Mouse (Mus musculus) R1 (cell line): ENCODE measurements around the gene Gse1.

Experiments
- DNase-seq: peaks from one replicate; pipeline ENCODE4 v3.0.0-alpha.2; 2018; ENCODE audit warnings: low read depth, low spot score

Gse1 gene

DNA sequence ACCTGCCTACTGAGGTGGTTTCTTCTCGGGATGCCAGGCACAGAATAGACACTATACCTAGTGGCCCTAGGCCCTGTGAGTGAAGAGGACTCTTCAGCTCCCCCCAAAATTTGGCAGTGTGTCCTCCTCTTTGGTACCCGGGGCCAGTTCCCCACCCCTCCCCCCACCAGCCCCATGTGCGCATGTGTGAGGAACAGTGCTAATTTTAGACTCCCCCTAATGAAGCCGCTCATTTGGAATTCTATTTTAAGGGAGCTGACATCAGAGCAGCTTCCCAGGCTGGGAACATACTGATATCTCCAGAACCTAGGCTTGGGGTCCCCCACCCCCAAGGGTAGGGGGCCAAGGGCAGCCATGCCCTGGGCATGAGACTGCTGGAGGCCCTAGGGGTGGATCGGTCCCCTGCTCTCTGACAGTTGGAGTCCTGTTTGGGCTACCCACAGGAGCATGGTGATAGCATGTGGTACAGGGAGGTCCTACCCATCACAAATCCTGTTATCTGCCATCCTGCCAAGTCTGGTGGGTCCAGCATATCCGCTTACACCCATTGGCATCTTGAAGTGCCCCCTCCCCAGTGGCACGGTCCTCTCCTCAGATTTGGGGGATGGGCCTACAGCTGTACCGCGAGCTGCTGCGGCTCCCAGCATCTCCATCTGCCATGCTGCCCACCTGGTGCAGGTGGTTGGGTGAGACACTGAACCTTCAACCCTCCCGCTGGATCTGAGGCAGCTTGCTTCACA is 322.9 kb downstream of the Gse1 start:
- DNase-seq: no peak

DNA sequence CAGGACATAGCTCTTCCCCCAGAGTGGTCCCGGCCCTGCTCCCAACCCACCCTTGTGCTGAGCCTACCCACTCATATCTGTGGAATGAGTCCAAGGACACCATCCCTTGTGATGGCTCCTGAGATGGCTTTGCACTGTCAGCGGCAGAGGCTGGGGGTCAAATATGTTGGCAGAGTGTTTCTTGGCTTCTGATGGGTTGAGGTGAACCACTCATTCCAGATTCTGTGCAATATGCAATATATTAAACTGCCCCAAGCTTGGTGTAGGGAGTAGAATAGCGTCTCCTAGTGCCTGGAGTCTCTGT is 323.4 kb downstream of the Gse1 start:
- no peak for DNase-seq

DNA sequence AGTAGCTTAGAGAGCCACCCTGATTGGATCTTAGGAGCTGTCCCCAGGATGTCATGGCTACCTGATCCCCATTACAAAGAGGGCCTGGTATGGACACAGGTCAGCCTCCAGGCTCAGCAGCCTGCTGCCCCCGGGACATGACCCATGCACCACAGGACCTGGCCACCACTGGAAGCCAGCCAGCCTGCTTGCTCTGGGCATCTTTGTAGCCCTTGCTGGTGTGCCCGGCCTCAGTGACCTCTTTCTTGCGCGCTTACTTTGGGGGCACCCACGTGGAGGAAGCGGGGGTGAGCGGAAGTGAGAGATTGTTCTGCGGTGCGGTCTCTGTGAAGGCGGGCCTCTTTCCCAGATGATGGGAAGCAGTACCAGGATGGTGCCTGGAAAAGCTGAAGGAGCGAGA is 324.3 kb downstream of the Gse1 start:
- DNase-seq: no peak

DNA sequence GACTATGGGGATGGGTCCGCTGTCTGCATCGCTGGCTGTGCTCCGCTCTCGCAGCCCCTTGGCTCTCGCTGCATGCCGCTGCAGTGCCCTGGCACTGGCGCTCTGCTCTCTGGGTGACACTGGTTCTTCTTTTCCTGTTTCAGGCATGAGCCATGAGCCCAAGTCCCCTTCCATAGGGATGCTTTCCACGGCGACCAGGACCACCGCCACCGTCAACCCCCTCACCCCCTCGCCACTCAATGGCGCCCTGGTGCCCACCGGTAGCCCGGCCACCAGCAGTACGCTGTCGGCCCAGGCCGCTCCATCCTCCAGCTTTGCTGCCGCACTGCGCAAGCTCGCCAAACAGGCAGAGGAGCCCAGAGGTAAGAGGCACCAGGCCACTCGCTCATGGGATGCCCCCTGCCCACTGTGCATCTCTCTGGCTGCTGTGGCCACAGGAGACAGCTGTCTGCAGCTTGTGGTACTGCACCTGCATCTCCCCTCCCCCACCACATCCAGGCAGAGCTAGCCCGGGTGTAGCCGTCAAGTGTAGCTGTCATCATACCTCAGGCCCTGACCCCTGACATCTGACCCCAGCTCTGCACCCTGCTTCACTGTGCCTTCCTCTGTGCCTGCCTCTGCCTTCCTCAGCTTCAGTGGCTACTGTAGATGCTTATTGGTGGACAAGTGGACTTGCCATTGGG is 325.3 kb downstream of the Gse1 start:
- no peak for DNase-seq

DNA sequence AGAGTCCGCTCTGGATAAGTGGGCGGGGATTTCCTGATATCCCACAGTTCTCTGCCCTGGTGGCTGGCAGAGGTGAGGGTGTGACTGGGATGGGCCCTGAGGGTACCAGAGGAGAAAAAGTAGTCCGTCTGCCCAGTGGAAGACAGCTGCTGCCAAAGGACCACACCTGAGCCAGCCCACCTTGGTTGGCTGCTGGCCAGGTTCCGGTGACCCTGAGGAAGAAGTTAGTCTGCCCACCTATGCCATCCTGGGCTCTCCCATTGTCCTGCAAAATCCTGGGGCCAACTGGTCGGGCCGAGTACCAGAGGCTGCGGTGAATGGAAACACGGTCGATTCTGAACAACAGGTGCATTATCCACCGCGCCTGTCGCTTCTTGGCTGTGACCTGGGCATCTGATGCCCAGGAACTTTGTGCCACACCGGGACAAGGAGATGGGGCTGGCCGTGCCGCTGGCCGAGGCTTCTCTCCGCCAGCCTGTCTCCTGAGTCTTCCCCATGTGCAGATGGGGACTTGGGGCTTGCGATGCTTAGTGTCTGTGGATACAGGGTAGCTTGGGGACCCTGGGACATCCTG is 326.3 kb downstream of the Gse1 start:
- no peak for DNase-seq

DNA sequence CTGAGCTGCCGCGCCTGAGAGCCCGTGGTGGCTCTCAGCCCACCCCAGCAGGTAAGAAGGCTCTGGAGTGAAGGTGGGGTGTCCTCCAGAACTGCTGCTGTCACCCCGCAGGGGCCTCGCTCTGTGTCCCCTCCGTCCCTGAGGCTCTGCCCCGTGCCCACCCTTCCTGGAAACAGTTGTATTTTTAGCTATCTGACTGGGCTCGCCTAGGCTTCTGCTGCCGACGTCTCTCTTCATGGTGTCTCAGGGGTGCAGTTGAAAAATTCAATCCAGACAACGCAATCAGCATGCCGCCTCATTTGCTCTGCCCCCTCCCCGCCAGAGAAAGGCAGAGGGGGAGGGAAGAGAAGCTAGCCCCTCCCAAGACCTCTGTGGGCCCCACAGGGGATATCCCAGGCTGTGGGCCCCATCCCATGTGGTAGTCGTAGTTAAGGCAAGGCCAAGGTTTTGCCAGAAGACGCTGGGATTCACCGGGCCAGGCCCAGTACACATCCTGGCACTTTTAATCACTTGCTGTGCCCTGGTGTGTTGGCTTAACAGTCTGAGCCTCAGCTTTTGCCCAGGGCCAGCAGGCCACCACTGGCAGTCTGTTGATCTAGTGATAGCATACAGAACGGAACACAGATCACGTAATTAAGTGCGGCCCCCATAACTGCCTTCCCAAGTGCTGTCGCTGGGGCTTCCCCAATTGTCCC is 328.1 kb downstream of the Gse1 start:
- DNase-seq: no peak

DNA sequence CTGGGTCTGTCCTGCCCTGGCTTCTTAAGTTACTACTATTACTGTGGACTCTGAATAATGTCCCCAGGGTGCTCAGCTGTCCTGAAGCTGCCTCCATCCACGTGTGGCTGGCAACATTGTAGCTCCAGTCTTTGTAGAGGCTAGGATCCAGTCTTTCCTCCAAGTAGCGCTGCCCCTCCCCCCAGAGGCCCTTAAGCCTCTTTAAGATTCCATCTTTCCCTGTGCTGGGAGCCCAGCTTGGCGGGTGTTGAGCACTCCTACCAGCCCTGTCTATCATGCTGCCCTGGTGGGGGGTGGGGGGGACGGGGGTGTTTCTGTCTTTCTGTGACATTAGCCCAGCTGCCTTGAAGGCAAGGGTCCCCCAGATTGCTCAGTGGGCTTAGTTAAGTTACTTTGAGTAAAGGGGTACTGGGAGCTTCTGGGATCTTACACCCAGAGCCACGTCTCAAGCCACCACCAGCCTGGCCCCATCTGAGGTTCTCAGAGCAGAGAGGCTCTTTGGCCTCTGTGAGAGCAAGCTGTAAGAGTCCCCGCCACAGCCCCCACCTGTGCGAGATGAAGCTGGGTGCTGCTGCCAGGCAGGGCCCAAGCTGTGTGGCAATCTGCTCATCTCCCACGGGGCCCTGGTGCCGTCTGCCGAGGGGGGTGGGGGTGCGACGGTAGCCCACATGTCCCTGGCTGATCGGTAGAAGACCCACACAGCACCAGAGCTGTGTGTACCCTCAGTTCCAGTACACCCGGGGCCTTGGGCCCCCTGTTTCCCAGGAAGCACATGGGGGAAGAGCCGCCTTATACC is 329.1 kb downstream of the Gse1 start:
- no peak for DNase-seq

DNA sequence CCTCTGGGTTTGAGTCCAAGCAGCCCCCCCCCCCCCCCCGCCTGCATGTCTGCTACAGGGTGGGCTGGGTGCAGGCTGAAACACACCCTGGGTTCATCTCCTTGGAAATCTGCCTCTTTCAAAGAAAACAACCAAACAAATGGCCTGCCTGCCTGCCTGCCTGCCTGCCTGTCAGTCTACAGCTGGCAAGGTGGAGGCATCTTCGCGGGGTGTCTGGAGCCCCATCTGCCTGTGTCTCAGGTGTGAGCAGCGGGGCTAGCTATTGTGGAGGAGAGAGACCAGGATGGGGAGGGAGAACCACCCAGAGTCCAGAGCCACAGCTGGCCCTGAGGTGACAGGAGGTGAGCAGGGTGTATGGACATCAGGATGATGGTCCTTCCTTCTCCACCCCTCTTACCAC is 329.9 kb downstream of the Gse1 start:
- no peak for DNase-seq

DNA sequence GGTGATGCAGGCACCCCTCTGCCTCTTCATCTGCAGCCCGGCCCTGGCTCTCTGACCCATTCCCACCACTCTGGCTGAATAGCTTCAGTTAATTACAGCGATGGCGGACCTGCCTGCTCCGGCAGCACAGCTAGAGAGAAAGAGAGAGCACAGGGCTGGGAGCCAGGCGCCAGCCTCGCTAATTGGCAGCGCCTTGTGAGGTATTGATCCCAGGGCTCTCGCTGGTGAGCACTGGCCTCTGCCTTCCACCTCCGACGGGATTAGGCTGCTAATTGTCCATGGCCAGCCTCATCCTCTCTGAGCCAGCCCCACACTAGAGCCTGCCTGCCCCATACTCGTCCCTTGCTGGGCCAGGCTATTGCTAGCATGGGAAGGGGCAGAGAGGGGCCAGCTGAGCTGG is 331.4 kb downstream of the Gse1 start:
- DNase-seq: no peak

DNA sequence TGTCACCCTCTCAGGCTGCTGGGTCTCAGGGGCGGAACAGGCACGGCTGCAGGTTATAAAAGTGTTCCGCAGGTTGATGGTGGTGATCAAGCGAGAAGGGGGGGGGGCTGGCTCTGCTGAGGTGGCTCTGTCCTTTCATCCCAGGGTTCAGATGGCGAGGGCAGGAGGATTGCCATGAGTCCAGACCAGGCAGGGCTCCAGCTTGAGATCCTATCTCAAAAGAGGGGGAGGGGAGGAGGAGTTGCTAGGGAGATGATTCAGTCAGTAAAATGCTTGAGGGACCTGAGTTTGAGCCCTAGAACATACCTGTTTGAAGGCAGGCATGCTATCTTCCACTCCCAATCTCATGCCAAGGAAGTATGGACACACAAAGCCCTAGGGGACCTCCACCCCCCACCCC is 332.3 kb downstream of the Gse1 start:
- no peak for DNase-seq

DNA sequence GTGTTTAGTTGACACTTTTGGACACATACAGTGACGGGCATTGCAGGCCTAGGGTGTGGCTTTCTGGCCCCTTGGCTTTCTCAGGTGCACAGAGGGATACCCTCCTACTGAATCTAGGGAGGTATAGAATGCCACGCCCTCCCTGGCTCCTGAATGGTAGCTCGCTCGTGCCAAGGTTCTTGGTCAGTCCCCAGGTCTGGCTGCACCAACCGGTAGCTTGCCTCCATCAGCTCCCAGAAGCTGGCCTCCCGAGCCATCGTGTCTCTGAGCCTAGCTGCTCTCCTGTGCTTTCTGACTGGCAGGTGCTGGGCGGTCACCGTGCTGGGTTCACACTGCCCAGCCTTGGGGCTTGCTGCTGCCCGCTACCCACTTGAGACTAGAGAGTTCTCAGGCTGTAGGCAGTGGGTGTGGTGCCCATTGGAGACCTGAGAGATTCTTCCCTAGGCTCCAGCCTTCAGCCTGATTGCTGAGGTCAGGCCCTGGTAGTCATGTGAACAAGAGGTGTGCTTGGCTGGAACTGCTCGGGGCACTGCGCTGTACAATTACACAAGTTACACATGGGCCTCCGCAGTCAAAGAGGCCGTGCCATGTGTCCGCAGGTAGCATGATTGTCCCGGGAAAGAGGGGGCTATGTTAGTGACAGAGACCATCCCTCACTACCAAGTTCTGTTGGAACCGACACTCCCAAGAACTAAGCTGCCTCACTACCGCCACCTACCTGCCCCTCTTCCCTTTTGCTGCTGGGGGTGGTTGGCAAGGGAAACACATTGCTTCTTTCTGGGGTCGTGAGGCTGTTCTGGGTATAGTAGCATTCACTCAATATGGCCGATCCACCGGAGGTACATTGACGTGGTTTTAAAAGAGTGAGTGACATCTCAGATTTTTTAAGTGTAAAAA is 333.5 kb downstream of the Gse1 start:
- peak; percentile 53 for DNase-seq

DNA sequence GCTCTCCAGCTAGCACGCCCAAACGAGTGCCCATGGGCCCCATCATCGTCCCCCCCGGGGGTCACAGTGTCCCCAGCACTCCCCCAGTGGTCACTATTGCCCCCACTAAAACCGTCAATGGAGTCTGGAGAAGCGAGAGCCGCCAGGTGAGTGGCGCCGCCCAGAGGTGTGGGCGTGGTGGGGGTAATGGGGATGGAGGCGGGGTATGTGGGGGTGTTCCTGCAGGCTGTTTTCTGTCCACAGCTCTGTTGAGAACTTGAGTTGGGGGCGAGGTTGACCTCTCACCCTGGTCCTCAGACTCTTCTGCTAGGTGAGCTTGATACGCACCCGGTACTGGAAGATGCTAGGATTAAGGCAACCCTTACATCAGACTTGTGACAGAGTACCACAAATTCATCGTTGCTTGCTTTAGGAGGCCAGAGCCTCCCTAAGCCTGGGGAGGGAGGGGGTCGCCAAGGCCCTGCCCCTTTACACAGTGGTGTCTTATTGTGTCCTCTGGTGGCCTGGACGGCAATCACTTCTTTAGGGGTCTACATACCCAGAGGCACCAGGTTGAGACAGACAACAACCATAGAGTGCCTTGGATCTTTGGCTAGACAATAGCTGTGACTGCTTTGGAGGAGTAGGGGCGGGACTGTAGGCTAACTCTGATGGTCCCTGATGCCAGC is 334.6 kb downstream of the Gse1 start:
- no peak for DNase-seq

DNA sequence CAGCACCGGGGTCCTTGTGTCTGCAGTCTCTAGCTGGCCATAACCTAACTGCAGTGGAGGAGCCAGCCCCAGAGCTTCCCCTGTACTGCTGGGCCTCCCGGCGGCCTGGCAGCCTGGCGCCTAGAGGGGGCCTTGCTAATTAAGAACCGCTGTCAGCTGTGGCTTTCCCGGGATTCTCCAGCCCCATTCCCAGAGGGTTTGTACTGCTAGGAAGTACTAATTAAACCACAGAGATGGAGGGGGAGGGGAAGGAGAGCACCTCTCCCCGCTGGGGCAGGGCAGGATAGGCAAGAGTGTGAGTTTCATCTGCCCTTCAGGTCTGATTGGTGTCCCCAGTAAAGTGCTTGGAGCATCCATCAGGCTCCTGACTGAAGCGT is 335.1 kb downstream of the Gse1 start:
- DNase-seq: no peak

DNA sequence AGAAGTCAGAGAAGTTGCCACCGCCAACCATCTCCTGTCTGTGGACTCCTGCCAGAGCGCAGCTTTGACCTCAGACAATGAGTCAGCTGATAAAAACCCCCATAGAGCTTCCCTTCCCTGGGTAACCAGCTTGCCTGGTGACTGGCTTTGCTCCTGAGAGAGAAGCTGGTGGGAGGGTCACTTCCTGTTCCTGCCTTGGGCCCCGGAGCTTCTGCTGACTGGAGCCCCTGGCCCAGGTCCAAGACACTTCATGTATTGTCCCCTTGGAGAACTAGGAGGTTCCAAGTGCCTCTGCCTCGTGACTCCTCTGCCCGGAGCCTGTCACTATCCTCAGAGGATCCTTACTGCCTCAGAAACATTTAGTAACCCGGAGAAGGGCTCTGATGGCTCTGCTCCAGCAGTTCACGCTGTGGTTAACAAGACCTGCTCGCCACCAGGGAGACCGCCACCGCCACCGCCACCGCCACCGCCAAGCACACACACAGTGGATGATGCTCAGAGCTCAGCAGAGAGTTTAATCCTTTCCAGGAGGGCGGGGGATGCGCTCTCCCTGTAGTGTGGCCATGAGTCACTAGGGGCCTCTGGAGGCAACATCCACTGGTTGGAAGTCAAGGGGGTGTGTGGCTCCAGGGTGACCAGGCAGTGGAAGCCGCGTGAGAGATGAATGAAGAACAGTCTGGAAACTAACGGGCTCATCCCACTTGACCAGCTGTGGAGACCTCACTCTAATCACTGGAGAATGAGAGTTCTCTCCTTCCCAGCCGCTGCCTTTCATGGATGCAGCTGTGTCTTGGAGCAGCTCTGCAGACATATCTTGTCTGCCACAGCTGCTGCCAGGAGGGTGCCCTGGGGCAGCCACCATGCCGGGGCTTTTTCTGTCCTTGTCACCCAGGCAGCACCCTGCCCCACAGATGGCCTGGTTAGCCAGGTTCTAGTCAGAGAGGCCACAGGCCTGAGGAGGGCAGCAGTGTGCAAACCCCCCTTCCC is 335.9 kb downstream of the Gse1 start:
- DNase-seq: peak; percentile 59

DNA sequence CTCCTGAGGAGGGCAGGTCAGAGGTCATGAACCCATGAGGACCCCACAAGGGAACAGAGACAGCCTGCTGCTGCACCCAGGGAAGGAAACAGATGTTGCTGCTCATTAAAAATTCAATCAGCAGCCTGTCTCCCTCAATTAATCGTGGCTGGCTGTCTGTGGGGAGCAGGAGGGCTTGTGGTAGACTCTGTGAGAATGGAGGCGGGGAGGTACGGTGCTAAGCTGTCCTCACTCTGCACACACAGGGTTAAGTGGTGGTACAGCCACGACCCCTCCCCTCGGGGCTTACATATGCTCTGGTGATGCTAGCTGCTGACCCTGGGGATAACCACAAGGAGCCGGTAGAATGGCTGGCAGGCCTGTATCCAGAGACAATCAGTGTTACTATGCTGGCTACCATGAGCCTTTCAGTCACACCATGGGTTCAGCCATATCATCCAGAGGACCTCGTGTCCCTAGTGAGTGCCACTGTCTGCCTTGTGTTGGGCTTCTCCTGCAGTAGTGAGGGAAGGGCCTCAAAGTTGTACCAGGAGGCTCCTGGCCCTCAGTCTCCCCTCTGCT is 337.0 kb downstream of the Gse1 start:
- DNase-seq: no peak

DNA sequence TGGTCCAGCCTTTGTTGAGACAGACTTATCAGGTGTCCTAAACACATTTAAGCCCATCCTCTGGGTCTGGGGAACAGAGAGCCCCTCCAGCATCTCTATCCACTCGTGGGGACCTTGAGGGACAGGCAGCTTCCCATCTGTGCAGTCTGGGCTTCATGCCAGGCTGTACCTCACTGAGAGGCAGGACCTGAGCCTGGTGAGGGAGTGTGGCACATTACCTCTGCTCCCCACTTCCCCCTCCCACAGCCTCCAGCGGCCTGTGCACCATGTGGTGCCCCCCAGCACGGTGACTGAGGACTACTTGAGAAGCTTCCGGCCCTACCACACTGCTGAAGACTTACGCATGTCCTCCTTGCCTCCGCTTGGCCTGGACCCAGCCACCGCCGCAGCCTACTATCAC is 338.4 kb downstream of the Gse1 start:
- no peak for DNase-seq

DNA sequence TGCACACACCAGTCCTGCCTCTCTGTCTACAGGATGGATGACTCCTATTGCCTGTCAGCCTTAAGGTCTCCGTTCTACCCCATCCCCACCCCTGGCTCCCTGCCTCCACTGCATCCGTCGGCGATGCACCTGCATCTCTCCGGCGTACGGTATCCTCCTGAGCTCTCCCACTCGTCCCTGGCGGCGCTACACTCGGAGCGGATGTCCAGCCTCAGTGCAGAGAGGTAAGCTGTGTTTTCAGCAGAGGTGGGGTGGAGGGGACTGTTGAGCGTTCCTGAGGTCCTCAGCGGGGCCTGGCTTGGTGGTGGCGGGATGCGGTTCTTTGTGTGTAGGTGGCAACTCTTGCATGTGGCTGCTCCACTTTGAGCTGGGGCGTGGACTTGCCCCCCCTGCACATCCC is 339.5 kb downstream of the Gse1 start:
- DNase-seq: no peak

DNA sequence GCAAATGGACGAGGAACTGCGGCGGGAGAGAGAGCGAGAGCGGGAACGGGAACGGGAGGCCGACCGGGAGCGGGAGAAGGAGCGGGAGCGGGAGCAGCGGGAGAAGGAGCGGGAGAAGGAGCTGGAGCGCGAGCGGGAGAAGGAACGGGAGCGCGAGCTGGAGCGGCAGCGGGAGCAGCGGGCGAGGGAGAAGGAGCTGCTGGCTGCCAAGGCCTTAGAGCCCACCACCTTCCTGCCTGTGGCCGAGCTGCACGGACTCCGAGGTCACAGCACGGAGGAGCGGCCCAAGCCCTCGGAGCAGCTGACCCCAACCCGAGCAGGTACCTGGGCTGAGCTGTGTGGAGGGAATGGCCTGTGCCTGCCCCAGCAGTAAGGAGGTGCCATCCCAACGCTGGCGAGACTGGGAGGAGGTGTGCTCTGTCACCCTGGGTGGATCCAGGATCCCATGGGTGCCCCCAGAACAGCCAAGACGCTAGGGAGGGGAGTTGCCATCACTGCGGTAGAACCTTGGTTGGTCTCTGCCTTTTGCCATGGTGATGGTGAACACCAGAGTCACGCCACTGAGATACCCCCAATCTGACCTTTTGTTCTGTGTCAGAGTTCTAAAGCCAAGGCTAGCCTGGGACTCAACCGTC is 340.0 kb downstream of the Gse1 start:
- no peak for DNase-seq
